Mouse (Mus musculus): Measurements from ENCODE around the gene Ndufaf7. TPM values are rescaled to one million over a fixed set of nuclear protein-coding genes. Genes with fewer than 3 reads are reported as not detected.

Gene Ndufaf7
- total RNA-seq, 2 experiments from 2014 or later: 5.0 to 8.7 TPM

- no peak for ATAC-seq (replicated peaks; ENCODE audit: low FRiP score, poor library complexity, severe bottlenecking)
Measured at GRCm38 (mm10) chr17:78953240-78953639, 16.3 kb downstream of the Ndufaf7 start.

- ATAC-seq (replicated peaks; ENCODE audit: low FRiP score, poor library complexity, severe bottlenecking): no peak; the same call in 1 of the 2 replicates
Measured at GRCm38 (mm10) chr17:78959473-78959872, 22.5 kb downstream of the Ndufaf7 start.

- no peak for ATAC-seq (replicated peaks; ENCODE audit: low FRiP score, poor library complexity, severe bottlenecking)
Measured at GRCm38 (mm10) chr17:78964387-78964786, 27.5 kb downstream of the Ndufaf7 start.

GRCm38 (mm10) chr17:78966092-78966883 lies 29.4 kb downstream of the Ndufaf7 start:
- no peak for ATAC-seq (replicated peaks; ENCODE audit: low FRiP score, poor library complexity, severe bottlenecking)

GRCm38 (mm10) chr17:78968500-78968899 lies 31.6 kb downstream of the Ndufaf7 start:
- ATAC-seq (replicated peaks; ENCODE audit: low FRiP score, poor library complexity, severe bottlenecking): no peak

- no peak for ATAC-seq (replicated peaks; ENCODE audit: low FRiP score, poor library complexity, severe bottlenecking)
Measured at GRCm38 (mm10) chr17:78983166-78983565, 46.2 kb downstream of the Ndufaf7 start.

GRCm38 (mm10) chr17:78983736-78984135 lies 46.8 kb downstream of the Ndufaf7 start:
- no peak for ATAC-seq (replicated peaks; ENCODE audit: low FRiP score, poor library complexity, severe bottlenecking)

GRCm38 (mm10) chr17:78989015-78989414 lies 52.1 kb downstream of the Ndufaf7 start:
- ATAC-seq (replicated peaks; ENCODE audit: low FRiP score, poor library complexity, severe bottlenecking): no peak

GRCm38 (mm10) chr17:78991549-78991948 lies 54.6 kb downstream of the Ndufaf7 start:
- ATAC-seq (replicated peaks; ENCODE audit: low FRiP score, poor library complexity, severe bottlenecking): no peak

- no peak for ATAC-seq (replicated peaks; ENCODE audit: low FRiP score, poor library complexity, severe bottlenecking)
Measured at GRCm38 (mm10) chr17:78992303-78993027, 55.5 kb downstream of the Ndufaf7 start.

GRCm38 (mm10) chr17:78993670-78994069 lies 56.7 kb downstream of the Ndufaf7 start:
- no peak for ATAC-seq (replicated peaks; ENCODE audit: low FRiP score, poor library complexity, severe bottlenecking)

GRCm38 (mm10) chr17:78994382-78994781 lies 57.4 kb downstream of the Ndufaf7 start:
- ATAC-seq (replicated peaks; ENCODE audit: low FRiP score, poor library complexity, severe bottlenecking): no peak

GRCm38 (mm10) chr17:78994931-78995820 lies 58.2 kb downstream of the Ndufaf7 start:
- no peak for ATAC-seq (replicated peaks; ENCODE audit: low FRiP score, poor library complexity, severe bottlenecking)

Other genes with a start within 250 kb of the Ndufaf7 start
- 7.5 and 8.3 TPM in 2 replicates for gene Strn, start 199.9 kb upstream of the Ndufaf7 start, total RNA-seq (2015; ENCODE audit: low replicate concordance)
- gene Strn, start 199.9 kb upstream of the Ndufaf7 start, total RNA-seq (2017; ENCODE audit: low replicate concordance): 13.9 and 14.9 TPM in 2 replicates
- 5.4 and 6.7 TPM in 2 replicates for gene Heatr5b, start 101.8 kb upstream of the Ndufaf7 start, total RNA-seq (2015; ENCODE audit: low replicate concordance)
- gene Heatr5b, start 101.8 kb upstream of the Ndufaf7 start, total RNA-seq (2017; ENCODE audit: low replicate concordance): 6.1 and 7.1 TPM in 2 replicates
- gene Gpatch11, start 101.6 kb upstream of the Ndufaf7 start, total RNA-seq (2015; ENCODE audit: low replicate concordance): 5.0 and 16.3 TPM in 2 replicates
- gene Gpatch11, start 101.6 kb upstream of the Ndufaf7 start, total RNA-seq (2017; ENCODE audit: low replicate concordance): 12.3 and 33.8 TPM in 2 replicates
- 13.4 and 23.0 TPM in 2 replicates for gene Eif2ak2, start 54.6 kb upstream of the Ndufaf7 start, total RNA-seq (2015; ENCODE audit: low replicate concordance)
- 50.1 and 55.8 TPM in 2 replicates for gene Eif2ak2, start 54.6 kb upstream of the Ndufaf7 start, total RNA-seq (2017; ENCODE audit: low replicate concordance)
- gene Sult6b1, start 30.1 kb upstream of the Ndufaf7 start, total RNA-seq (2015; ENCODE audit: low replicate concordance): not detected in 2 replicates
- 0.70 TPM in 1 of 2 replicates, not detected in the other for gene Sult6b1, start 30.1 kb upstream of the Ndufaf7 start, total RNA-seq (2017; ENCODE audit: low replicate concordance)
- 4.4 and 10.0 TPM in 2 replicates for gene Cebpzos, start 20.6 kb upstream of the Ndufaf7 start, total RNA-seq (2015; ENCODE audit: low replicate concordance)
- gene Cebpzos, start 20.6 kb upstream of the Ndufaf7 start, total RNA-seq (2017; ENCODE audit: low replicate concordance): 14.8 TPM in 2 replicates
- 12.9 and 15.0 TPM in 2 replicates for gene Cebpz, start 70 bp upstream of the Ndufaf7 start, total RNA-seq (2015; ENCODE audit: low replicate concordance)
- gene Cebpz, start 70 bp upstream of the Ndufaf7 start, total RNA-seq (2017; ENCODE audit: low replicate concordance): 19.2 and 29.8 TPM in 2 replicates
- gene Prkd3, start 83.7 kb downstream of the Ndufaf7 start, total RNA-seq (2015; ENCODE audit: low replicate concordance): 9.8 and 10.0 TPM in 2 replicates
- gene Prkd3, start 83.7 kb downstream of the Ndufaf7 start, total RNA-seq (2017; ENCODE audit: low replicate concordance): 9.4 and 11.3 TPM in 2 replicates
- 1.3 and 6.0 TPM in 2 replicates for gene Qpct, start 114.8 kb downstream of the Ndufaf7 start, total RNA-seq (2015; ENCODE audit: low replicate concordance)
- gene Qpct, start 114.8 kb downstream of the Ndufaf7 start, total RNA-seq (2017; ENCODE audit: low replicate concordance): 0.14 and 0.77 TPM in 2 replicates